Comparison of ENCODE assay signal across 9 mouse cellular contexts in genomic region chr13:103646035-103646434, GRCm38 (mm10).
DNase-seq lines count a peak whose midpoint lies in the region; ATAC-seq and TF ChIP-seq lines count a peak whose summit lies in the region.
"Had no signal": no experiment of that assay in that cellular context is flagged by ENCODE, and none has a peak within 500 bp of the region (broad histone marks: within the 10 kb centered on the region; RNA-seq: fewer than 3 reads in every experiment).

No protein-coding gene starts in this region.

- H3K36me3 ChIP-seq in kidney, postnatal 0 days (ENCODE audit: insufficient read depth, low read length) = no peaks in the 10 kb centered on the region
- H3K36me3 ChIP-seq in kidney, embryonic 15.5 days = no peaks in the 10 kb centered on the region
- H3K36me3 ChIP-seq in ES-Bruce4 (ENCODE audit: control insufficient read depth, insufficient read depth, low read length, poor library complexity, severe bottlenecking) = no peaks in the 10 kb centered on the region
- H3K36me3 ChIP-seq: stomach, embryonic 15.5 days had no signal

- peak; percentile 49 for DNase-seq in adrenal gland, postnatal 14 days
- DNase-seq in adrenal gland, adult 18-20 months (ENCODE audit: low spot score in 2 of 2) = no peak
- peak; percentile 57 for DNase-seq in kidney, postnatal 0 days (ENCODE audit: low spot score)
- no peak for DNase-seq in T-cell, adult 2 months (ENCODE audit: low spot score)

- H3K4me3 ChIP-seq in kidney, postnatal 0 days (replicated peaks; ENCODE audit: low read depth, low read length) = no peak overlapping the region
- no peak overlapping the region for H3K4me3 ChIP-seq in kidney, embryonic 15.5 days (replicated peaks)
- no peak overlapping the region for H3K4me3 ChIP-seq in ES-Bruce4 (ENCODE audit: low read depth, low read length)
- H3K4me3 ChIP-seq: stomach, embryonic 15.5 days had no signal

- no peaks in the 10 kb centered on the region for H3K4me1 ChIP-seq in kidney, postnatal 0 days (replicated peaks; ENCODE audit: insufficient read depth, low read length)
- H3K4me1 ChIP-seq in kidney, embryonic 15.5 days = peaks cover 5% of the 10 kb centered on the region; the same call in 1 of the 2 replicates
- H3K4me1 ChIP-seq in ES-Bruce4 (ENCODE audit: control insufficient read depth, insufficient read depth, low read length) = no peaks in the 10 kb centered on the region
- H3K4me1 ChIP-seq: stomach, embryonic 15.5 days had no signal

- peak; percentile 82 for TF ChIP-seq CTCF in kidney, postnatal 0 days (IDR thresholded peaks at IDR 0.05; ENCODE audit: low read depth)
- TF ChIP-seq CTCF in ES-Bruce4 (IDR thresholded peaks at IDR 0.05; ENCODE audit: low read depth, low read length) = peak; percentile 70

- no peak overlapping the region for H3K9ac ChIP-seq in kidney, postnatal 0 days (ENCODE audit: low read depth, low read length)
- H3K9ac ChIP-seq in kidney, embryonic 15.5 days = no peak overlapping the region
- no peak overlapping the region for H3K9ac ChIP-seq in ES-Bruce4 (ENCODE audit: low read depth, poor library complexity, severe bottlenecking)
- H3K9ac ChIP-seq: stomach, embryonic 15.5 days had no signal

- H3K9me3 ChIP-seq in kidney, postnatal 0 days (replicated peaks; ENCODE audit: low read length) = no peaks in the 10 kb centered on the region
- no peaks in the 10 kb centered on the region for H3K9me3 ChIP-seq in kidney, embryonic 15.5 days (replicated peaks)
- no peaks in the 10 kb centered on the region for H3K9me3 ChIP-seq in ES-Bruce4 (replicated peaks; ENCODE audit: control insufficient read depth, insufficient read depth, low read length, poor library complexity, severe bottlenecking)
- H3K9me3 ChIP-seq: stomach, embryonic 15.5 days had no signal

- no peak overlapping the region for H3K4me2 ChIP-seq in kidney, postnatal 0 days (ENCODE audit: low read length)
- H3K4me2 ChIP-seq in kidney, embryonic 15.5 days = no peak overlapping the region
- H3K4me2 ChIP-seq: stomach, embryonic 15.5 days had no signal

- TF ChIP-seq POLR2A in ES-Bruce4 (IDR thresholded peaks at IDR 0.05; ENCODE audit: insufficient read depth, low read length) = no peak

- no peaks in the 10 kb centered on the region for H3K27me3 ChIP-seq in kidney, postnatal 0 days (ENCODE audit: insufficient read depth, low read length)
- H3K27me3 ChIP-seq in kidney, embryonic 15.5 days = no peaks in the 10 kb centered on the region
- no peaks in the 10 kb centered on the region for H3K27me3 ChIP-seq in ES-Bruce4 (ENCODE audit: control insufficient read depth, insufficient read depth, low read length, poor library complexity, severe bottlenecking)
- H3K27me3 ChIP-seq: stomach, embryonic 15.5 days had no signal

- H3K27ac ChIP-seq in kidney, postnatal 0 days = no peak overlapping the region
- H3K27ac ChIP-seq in kidney, embryonic 15.5 days = no peak overlapping the region
- H3K27ac ChIP-seq in ES-Bruce4 (ENCODE audit: insufficient read depth, low read length) = no peak overlapping the region
- H3K27ac ChIP-seq: stomach, embryonic 15.5 days had no signal

- 40% methylated on average over 4 of the region's 4 CpGs for WGBS in kidney, postnatal 0 days
- 41% methylated on average over 4 of the region's 4 CpGs for WGBS in kidney, embryonic 15.5 days

- no peak for ATAC-seq in kidney, postnatal 0 days (replicated peaks; ENCODE audit: low FRiP score, low read depth)
- no peak for ATAC-seq in kidney, embryonic 15.5 days (replicated peaks; ENCODE audit: low FRiP score)
- peak; percentile 45 for ATAC-seq in granulocyte monocyte progenitor cell, adult 5-6 weeks (replicated peaks; ENCODE audit: poor library complexity, severe bottlenecking)
- no peak for ATAC-seq in activated CD4-positive, CD25-positive, alpha-beta regulatory T cell, adult 4 months

- TF ChIP-seq EP300 in ES-Bruce4 (IDR thresholded peaks at IDR 0.05; ENCODE audit: insufficient read depth, low read depth, low read length) = no peak

Comparison
In these comparisons a context has a peak if more than half of its experiments do, and no peak if none do; other contexts are left out.
1. DNase-seq: peak in adrenal gland, postnatal 14 days (single experiment) and kidney, postnatal 0 days (single experiment); none in adrenal gland, adult 18-20 months (0 of 2) and T-cell, adult 2 months (single experiment).